Mouse (Mus musculus) kidney, adult 10 weeks (tissue): ENCODE measurements around the gene Cdc20b. TPM values are rescaled to one million over a fixed set of nuclear protein-coding genes. Genes with fewer than 3 reads are reported as not detected.

Source experiments
- polyA plus RNA-seq: library from polyadenylated mRNA; stranded (reverse); fragments of 350-450 nt; fragmentation: Illumina TruSeq; extraction: RNeasy Lipid Tissue Mini Kit (QIAGEN cat#74804); gene quantifications from one replicate; pipeline ENCODE4 v1.2.3, GENCODE M21; 2014; ENCODE audit warnings: low read depth, low replicate concordance

Gene Cdc20b
- polyA plus RNA-seq = not detected

GRCm38 (mm10) chr13:113034950-113035421 is at the start of gene Cdc20b:
Gene Cdc20b (plus strand): TSS chr13:113035111.

GRCm38 (mm10) chr13:112987532-112987943 is 47.4 kb upstream of the Cdc20b start, which contains the start of gene Ccno:
Gene Ccno (plus strand): TSS chr13:112987802.

GRCm38 (mm10) chr13:112993531-112994152 is 41.3 kb upstream of the Cdc20b start, which contains the start of gene Mcidas:
Gene Mcidas (plus strand): TSS chr13:112993845.

GRCm38 (mm10) chr13:113046211-113046883 is 11.4 kb downstream of the Cdc20b start, which contains the start of gene Gpx8:
Gene Gpx8 (minus strand): TSS chr13:113046410.

GRCm38 (mm10) chr13:113100879-113101278 is 66.0 kb downstream of the Cdc20b start, which contains the start of gene Gzma:
Gene Gzma (minus strand): TSS chr13:113100981.

Other genes starting within 250 kb of the Cdc20b start
- 159 TPM for gene Plpp1, start 234.3 kb upstream of the Cdc20b start, polyA plus RNA-seq
- gene Mtrex, start 107.7 kb upstream of the Cdc20b start, polyA plus RNA-seq = 92.1 TPM
- 31.1 TPM for gene Dhx29, start 107.7 kb upstream of the Cdc20b start, polyA plus RNA-seq
- gene Ccno, start 47.3 kb upstream of the Cdc20b start, polyA plus RNA-seq = not detected
- not detected for gene Mcidas, start 41.3 kb upstream of the Cdc20b start, polyA plus RNA-seq
- gene Gpx8, start 11.3 kb downstream of the Cdc20b start, polyA plus RNA-seq = 84.7 TPM
- gene Gzma, start 65.9 kb downstream of the Cdc20b start, polyA plus RNA-seq = not detected
- 60.4 TPM for gene Esm1, start 174.5 kb downstream of the Cdc20b start, polyA plus RNA-seq
- gene Gzmk, start 190.8 kb downstream of the Cdc20b start, polyA plus RNA-seq = not detected